Mouse (Mus musculus) lung, embryonic 16.5 days (tissue): ENCODE data around the gene Fam3b. TPM values are rescaled to one million over a fixed set of nuclear protein-coding genes. Genes with fewer than 3 reads are reported as not detected.

ENCODE experiments used
- ATAC-seq: fragments of 200-750 bp; cut with Nextera tagmentation; 2 replicates; pipeline ENCODE4 v1.8.0; 2017; ENCODE audit warnings: low read depth, mild to moderate bottlenecking, moderate library complexity
- H3K27ac ChIP-seq: fragments of 300-500 bp; sonication (generic); 2 replicates; pipeline ENCODE4 v1.5.1; 2014; ENCODE audit warnings: mild to moderate bottlenecking, control low read depth, low read length
- H3K27me3 ChIP-seq: fragments of 300-500 bp; sonication (generic); 2 replicates; pipeline ENCODE4 v1.6.1; 2014; ENCODE audit warnings: low read depth, low read length, mixed read lengths; ENCODE audit not compliant: control insufficient read depth, insufficient read depth
- H3K36me3 ChIP-seq: fragments of 300-500 bp; sonication (generic); 2 replicates; pipeline ENCODE4 v1.6.1; 2014; ENCODE audit warnings: low read length; ENCODE audit not compliant: control insufficient read depth, insufficient read depth
- H3K4me1 ChIP-seq: fragments of 300-500 bp; sonication (generic); replicated peaks from 2 replicates; pipeline ENCODE4 v1.6.1; 2014; ENCODE audit warnings: low read length, mixed read lengths; ENCODE audit not compliant: control insufficient read depth, insufficient read depth
- H3K4me2 ChIP-seq: fragments of 300-500 bp; sonication (generic); 2 replicates; pipeline ENCODE4 v1.6.1; 2014; ENCODE audit warnings: low read depth, low read length, control low read depth
- H3K4me3 ChIP-seq: fragments of 300-500 bp; sonication (generic); 2 replicates; pipeline ENCODE4 v1.5.1; 2014; ENCODE audit warnings: mild to moderate bottlenecking, low read length, control low read depth
- H3K9ac ChIP-seq: fragments of 300-500 bp; sonication (generic); 2 replicates; pipeline ENCODE4 v1.6.1; 2014; ENCODE audit warnings: low read length, control low read depth
- H3K9me3 ChIP-seq: fragments of 300-500 bp; sonication (generic); 2 replicates; pipeline ENCODE4 v1.6.1; 2016; ENCODE audit warnings: low read length; ENCODE audit not compliant: control insufficient read depth
- WGBS: fragments of 180-500 bp; shearing (Covaris S2); extraction: QIAGEN DNeasy Blood & Tissue Kit; methylation state at CpG from one replicate; pipeline ENCODE4 v1.1.7; 2014; 5-methylcytosine and 5-hydroxymethylcytosine counted together
- polyA plus RNA-seq: library from polyadenylated mRNA; unstranded; fragments of >200 nt; fragmentation: Nextera tagmentation; extraction: Ambion mirVana; gene quantifications from 2 replicates; pipeline ENCODE4 v1.2.1, GENCODE M21; 2015

The Fam3b gene
- polyA plus RNA-seq, 1 experiment from 2014 or later, result not detected

- 90% methylated on average over 7 of the region's 7 CpGs for WGBS
- no peak overlapping the region for H3K27ac ChIP-seq
- H3K4me3 ChIP-seq, result no peak overlapping the region
- H3K36me3 ChIP-seq, result no peaks in the 10 kb centered on the region
- no peak overlapping the region for H3K4me2 ChIP-seq
- no peaks in the 10 kb centered on the region for H3K27me3 ChIP-seq
- H3K4me1 ChIP-seq, result no peaks in the 10 kb centered on the region
- H3K9me3 ChIP-seq, result no peaks in the 10 kb centered on the region
- no peak overlapping the region for H3K9ac ChIP-seq
- ATAC-seq, result no peak
These were observed 15.2 kb downstream of the Fam3b start for GRCm38 (mm10) chr16:97499450-97499849.

DNA sequence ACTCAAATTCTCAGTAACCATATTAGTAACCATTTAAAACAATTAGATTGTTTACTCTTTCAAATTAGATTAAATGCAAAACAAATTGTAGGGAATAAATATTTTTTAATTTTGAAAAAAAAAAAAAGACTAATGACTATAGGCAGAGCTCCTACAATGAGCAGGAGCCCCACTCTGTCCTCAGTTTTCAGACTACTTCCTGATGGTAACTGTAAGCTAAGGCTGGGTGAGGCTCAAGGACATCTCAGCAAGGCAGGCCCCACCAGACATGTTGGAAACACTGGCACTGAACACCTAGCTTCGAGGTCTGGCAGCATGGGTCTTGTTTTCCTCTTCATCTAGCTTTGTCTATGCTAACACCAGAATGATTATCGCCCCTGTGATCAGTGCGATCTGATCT is 16.5 kb downstream of the Fam3b start:
- no peak overlapping the region for H3K4me3 ChIP-seq
- 86% methylated on average over 3 of the region's 3 CpGs for WGBS
- no peaks in the 10 kb centered on the region for H3K36me3 ChIP-seq
- no peak overlapping the region for H3K4me2 ChIP-seq
- H3K4me1 ChIP-seq, result no peaks in the 10 kb centered on the region
- no peak for ATAC-seq
- no peaks in the 10 kb centered on the region for H3K9me3 ChIP-seq
- no peak overlapping the region for H3K9ac ChIP-seq
- no peaks in the 10 kb centered on the region for H3K27me3 ChIP-seq
- H3K27ac ChIP-seq, result no peak overlapping the region

DNA sequence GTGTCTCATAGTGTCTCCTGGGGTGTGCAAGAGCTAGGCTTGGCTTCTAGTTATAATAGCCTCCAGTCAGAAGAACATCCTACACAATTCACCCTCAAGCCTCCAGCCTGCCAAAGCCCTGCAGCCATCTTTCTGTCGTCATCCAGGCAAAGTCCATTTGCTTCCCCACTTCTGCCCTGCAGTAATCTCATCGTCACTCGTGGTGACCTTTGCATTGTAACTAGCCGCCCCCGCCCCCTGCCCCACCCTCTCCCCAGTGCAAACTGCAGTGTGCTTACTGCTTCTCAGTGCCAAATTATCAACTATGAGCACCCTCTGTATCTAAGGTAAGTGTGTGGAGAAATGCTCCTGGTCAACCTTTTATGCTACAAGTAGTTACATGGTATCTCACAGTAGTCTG is 16.9 kb downstream of the Fam3b start:
- Histone ChIP-seq H3K9me3 (no peaks in the 10 kb centered on the region), H3K27me3 (no peaks in the 10 kb centered on the region), H3K4me1 (no peaks in the 10 kb centered on the region), H3K36me3 (no peaks in the 10 kb centered on the region), H3K9ac (no peak overlapping the region), H3K4me3 (no peak overlapping the region), H3K27ac (no peak overlapping the region), H3K4me2 (no peak overlapping the region)
- WGBS, result 37% methylated on average over 5 of the region's 5 CpGs
- ATAC-seq, result no peak

DNA sequence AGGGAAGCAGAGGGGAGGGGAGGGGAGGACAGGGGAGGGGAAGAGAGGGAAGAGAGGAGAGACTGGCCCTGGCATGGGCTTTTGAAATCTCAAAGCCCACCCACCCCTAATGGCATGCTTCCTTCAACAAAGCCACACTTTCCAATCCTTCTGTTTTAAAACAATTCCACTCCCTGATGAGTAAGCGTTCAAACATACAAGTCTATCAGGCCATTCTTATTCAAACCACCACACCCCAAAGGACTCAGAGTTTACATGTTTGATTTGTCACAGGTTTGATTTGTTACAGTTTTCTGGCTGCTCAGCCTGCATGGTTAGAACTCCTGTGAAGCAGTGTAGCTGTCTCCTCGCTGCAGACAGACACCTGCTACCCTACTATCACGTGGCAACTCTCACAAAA is 18.6 kb downstream of the Fam3b start:
- no peak overlapping the region for H3K4me3 ChIP-seq
- no peaks in the 10 kb centered on the region for H3K27me3 ChIP-seq
- no peak overlapping the region for H3K4me2 ChIP-seq
- WGBS, result 53% methylated on average over 3 of the region's 3 CpGs
- H3K9me3 ChIP-seq, result no peaks in the 10 kb centered on the region
- no peaks in the 10 kb centered on the region for H3K4me1 ChIP-seq
- H3K36me3 ChIP-seq, result no peaks in the 10 kb centered on the region
- H3K27ac ChIP-seq, result no peak overlapping the region
- ATAC-seq, result no peak
- H3K9ac ChIP-seq, result no peak overlapping the region

DNA sequence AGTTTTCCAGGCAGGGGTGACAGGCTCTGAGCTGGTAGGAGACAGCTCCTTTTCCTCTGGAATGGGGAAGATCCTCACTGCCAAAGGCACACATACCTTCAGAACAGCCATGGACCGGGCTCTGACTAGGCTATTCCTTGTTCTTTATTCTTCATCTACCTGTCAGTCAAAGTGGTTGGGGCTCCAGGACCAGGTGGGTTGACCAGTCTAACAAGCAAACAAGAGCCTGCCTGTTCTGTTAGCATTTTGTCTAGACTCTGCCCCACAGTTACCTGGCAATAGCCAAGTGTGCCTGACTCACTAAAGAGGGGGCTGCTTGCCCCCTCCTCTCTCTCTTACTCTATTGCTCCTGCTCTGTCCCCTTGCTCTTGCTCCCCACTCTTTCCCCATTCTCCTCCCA is 22.2 kb downstream of the Fam3b start:
- Histone ChIP-seq H3K4me1 (no peaks in the 10 kb centered on the region), H3K27me3 (no peaks in the 10 kb centered on the region), H3K9me3 (no peaks in the 10 kb centered on the region), H3K27ac (no peak overlapping the region), H3K9ac (no peak overlapping the region), H3K4me2 (no peak overlapping the region), H3K4me3 (no peak overlapping the region), H3K36me3 (no peaks in the 10 kb centered on the region)
- WGBS, result 73% methylated on average over 1 of the region's 1 CpGs
- no peak for ATAC-seq

- no peaks in the 10 kb centered on the region for H3K36me3 ChIP-seq
- 52% methylated on average over 2 of the region's 2 CpGs for WGBS
- no peak overlapping the region for H3K4me2 ChIP-seq
- ATAC-seq, result no peak
- H3K9me3 ChIP-seq, result no peaks in the 10 kb centered on the region
- H3K4me3 ChIP-seq, result no peak overlapping the region
- H3K9ac ChIP-seq, result no peak overlapping the region
- no peaks in the 10 kb centered on the region for H3K27me3 ChIP-seq
- no peaks in the 10 kb centered on the region for H3K4me1 ChIP-seq
- no peak overlapping the region for H3K27ac ChIP-seq
These were observed 36.0 kb downstream of the Fam3b start for GRCm38 (mm10) chr16:97478655-97479054.

DNA sequence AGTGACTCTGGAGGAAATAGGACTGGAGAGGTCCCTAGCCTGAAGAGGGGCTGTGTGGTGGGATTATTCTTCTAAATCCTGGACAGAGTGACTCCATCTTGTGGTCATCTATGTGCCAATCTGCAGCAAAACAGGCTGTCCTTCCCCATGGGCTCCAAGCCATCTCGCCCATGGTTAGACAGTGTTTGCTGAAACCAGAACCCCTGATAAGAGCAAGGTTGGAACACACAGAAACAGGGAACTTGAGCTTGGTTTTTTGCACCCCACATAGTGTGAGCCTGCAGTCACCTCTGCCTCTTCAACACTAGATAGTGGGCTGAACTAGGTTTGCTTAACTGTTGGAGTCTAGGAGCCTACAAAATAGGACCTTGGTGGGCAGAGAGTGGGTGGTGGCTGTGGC is 38.1 kb downstream of the Fam3b start:
- no peak overlapping the region for H3K4me3 ChIP-seq
- H3K27me3 ChIP-seq, result no peaks in the 10 kb centered on the region
- H3K27ac ChIP-seq, result no peak overlapping the region
- no peaks in the 10 kb centered on the region for H3K9me3 ChIP-seq
- H3K9ac ChIP-seq, result no peak overlapping the region
- no peaks in the 10 kb centered on the region for H3K4me1 ChIP-seq
- 81% methylated on average over 1 of the region's 1 CpGs for WGBS
- H3K4me2 ChIP-seq, result no peak overlapping the region
- ATAC-seq, result no peak
- H3K36me3 ChIP-seq, result no peaks in the 10 kb centered on the region

DNA sequence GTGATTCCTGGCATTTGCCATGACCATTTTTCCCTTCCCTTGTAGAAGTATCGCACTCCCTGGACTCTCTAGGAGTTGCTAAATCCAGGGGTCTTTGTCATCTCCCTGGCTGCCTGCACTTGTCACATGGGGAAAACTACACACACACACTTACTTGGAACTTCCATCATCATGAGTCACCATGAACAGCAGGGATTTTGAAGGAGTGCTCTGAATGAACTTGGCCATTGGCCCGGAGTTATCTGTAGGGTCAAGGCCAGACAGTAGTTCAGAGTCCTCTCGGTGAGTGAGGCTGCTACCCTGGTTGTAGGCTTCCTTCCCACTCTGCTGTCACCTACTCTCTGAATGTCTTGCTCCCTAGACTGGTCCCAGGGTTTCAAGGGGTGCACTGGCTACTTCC is 39.0 kb downstream of the Fam3b start:
- no peaks in the 10 kb centered on the region for H3K27me3 ChIP-seq
- no peak overlapping the region for H3K27ac ChIP-seq
- H3K4me2 ChIP-seq, result no peak overlapping the region
- no peak overlapping the region for H3K9ac ChIP-seq
- no peaks in the 10 kb centered on the region for H3K36me3 ChIP-seq
- H3K9me3 ChIP-seq, result no peaks in the 10 kb centered on the region
- H3K4me1 ChIP-seq, result no peaks in the 10 kb centered on the region
- ATAC-seq, result no peak
- no peak overlapping the region for H3K4me3 ChIP-seq
- WGBS, result 71% methylated on average over 3 of the region's 3 CpGs

DNA sequence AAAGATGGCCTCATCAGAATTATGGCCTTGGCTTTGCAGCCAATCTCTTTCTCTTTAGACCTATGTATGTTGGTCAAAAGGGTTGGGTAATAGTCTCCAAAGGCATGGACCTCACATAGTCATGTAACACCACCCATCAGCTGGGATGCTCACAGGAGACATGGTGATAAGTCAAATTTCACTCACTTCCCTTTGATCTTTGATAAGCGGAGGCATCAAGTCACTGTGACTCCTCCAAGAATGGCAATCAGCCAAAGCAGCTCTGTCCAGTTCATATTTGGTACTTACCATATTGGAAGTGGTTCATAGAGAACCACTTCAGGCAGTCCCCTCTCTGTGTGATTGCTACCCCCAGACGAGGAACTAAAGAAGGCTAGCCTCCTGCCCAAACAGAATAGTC is 39.9 kb downstream of the Fam3b start:
- Histone ChIP-seq H3K4me1 (no peaks in the 10 kb centered on the region), H3K9ac (no peak overlapping the region), H3K36me3 (no peaks in the 10 kb centered on the region), H3K9me3 (no peaks in the 10 kb centered on the region), H3K27ac (no peak overlapping the region), H3K4me2 (no peak overlapping the region), H3K27me3 (no peaks in the 10 kb centered on the region), H3K4me3 (no peak overlapping the region)
- WGBS, result 56% methylated on average over 2 of the region's 2 CpGs
- no peak for ATAC-seq

DNA sequence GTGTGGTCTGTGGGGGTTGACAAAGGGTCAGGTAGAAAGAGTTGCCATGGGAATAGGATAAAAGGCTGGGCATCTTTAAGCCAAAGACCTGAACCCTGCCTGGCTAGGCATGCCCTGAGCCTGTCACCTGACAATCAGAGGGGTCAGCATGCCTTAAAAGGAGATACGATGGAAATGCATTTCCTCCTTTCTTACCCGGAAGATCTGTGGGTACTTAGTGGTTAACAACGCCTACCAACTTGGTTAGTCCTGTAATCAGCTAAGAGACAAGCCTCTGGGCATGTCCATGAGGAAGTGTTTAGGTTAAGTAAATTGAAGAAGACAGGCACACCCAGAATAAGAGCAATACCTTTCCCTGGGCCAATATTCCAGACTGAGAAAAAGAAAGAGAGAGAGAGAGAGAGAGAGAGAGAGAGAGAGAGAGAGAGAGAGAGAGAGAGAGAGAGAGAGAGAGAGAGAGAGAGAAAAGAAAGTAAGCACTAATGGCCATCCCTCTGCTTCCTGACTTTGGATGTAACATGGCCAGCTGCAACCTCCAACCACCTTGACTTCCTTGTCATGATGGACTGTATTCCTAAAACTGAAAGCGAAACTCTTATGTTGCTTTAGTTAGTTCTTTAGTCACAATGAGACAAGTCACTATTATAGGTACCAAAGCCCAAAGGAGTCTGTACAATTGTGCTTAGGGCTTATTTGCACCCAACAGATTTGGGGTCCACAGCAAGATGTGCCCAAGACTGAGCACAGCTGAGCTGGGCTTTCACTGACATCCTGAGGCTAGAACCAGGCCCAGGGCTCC is 46.4 kb downstream of the Fam3b start:
- Histone ChIP-seq H3K4me3 (no peak overlapping the region), H3K4me1 (no peaks in the 10 kb centered on the region), H3K4me2 (no peak overlapping the region), H3K27ac (no peak overlapping the region), H3K9ac (no peak overlapping the region), H3K36me3 (no peaks in the 10 kb centered on the region), H3K27me3 (no peaks in the 10 kb centered on the region), H3K9me3 (no peaks in the 10 kb centered on the region)
- WGBS, result 77% methylated on average over 4 of the region's 4 CpGs
- ATAC-seq, result no peak
